In the genomic region with DNA sequence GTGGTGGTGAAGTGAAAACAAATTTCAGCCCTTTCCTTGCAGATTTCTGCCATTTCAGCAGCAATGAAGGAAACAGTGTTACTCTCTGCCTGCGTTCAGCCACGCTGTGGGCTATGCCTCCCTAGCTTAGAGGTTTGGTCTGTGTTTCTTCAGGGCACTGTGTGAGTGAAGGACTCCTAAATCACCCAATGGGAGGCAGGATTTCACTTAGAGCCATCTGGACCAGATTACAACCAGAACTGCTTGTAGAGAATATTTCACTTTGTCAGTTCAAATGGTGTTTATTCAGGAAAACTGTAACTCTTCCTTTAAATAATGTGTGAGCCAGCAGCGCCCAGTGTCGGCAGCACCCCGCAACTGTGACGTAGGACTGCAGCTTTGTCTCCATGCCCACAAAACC, we compare ENCODE assay signal across 10 mouse cellular contexts. TPM values are rescaled to one million over a fixed set of nuclear protein-coding genes. Genes with fewer than 3 reads are reported as not detected.
DNase-seq lines count a peak whose midpoint lies in the region; ATAC-seq and TF ChIP-seq lines count a peak whose summit lies in the region.
"Had no signal": no experiment of that assay in that cellular context is flagged by ENCODE, and none has a peak within 500 bp of the region (broad histone marks: within the 10 kb centered on the region; RNA-seq: fewer than 3 reads in every experiment).

No protein-coding gene starts in this region.

- H3K4me3 ChIP-seq in forebrain, postnatal 0 days (ENCODE audit: low read depth, low read length): no peak overlapping the region
- no peak overlapping the region for H3K4me3 ChIP-seq in forebrain, embryonic 15.5 days
- peak overlapping the region; percentile 26 for H3K4me3 ChIP-seq in kidney, postnatal 0 days (replicated peaks; ENCODE audit: low read depth, low read length)
- H3K4me3 ChIP-seq in testis, adult 2 months (ENCODE audit: control insufficient read depth, low read depth, low read length): peak overlapping the region; percentile 33; the same call in 1 of the 2 replicates
- H3K4me3 ChIP-seq: hindbrain, embryonic 15.5 days had no signal

- H3K27ac ChIP-seq in forebrain, postnatal 0 days (ENCODE audit: low read depth, low read length): no peak overlapping the region
- H3K27ac ChIP-seq in forebrain, embryonic 15.5 days (replicated peaks): no peak overlapping the region
- H3K27ac ChIP-seq in kidney, postnatal 0 days: no peak overlapping the region
- H3K27ac ChIP-seq in testis, adult 2 months (ENCODE audit: control insufficient read depth, insufficient read depth, low read depth, low read length): no peak overlapping the region
- H3K27ac ChIP-seq: hindbrain, embryonic 15.5 days; liver, embryonic 14.5 days had no signal

- H3K9me3 ChIP-seq in forebrain, postnatal 0 days (ENCODE audit: low read length): no peaks in the 10 kb centered on the region
- no peaks in the 10 kb centered on the region for H3K9me3 ChIP-seq in forebrain, embryonic 15.5 days
- H3K9me3 ChIP-seq in kidney, postnatal 0 days (replicated peaks; ENCODE audit: low read length): no peaks in the 10 kb centered on the region
- H3K9me3 ChIP-seq: hindbrain, embryonic 15.5 days had no signal

- H3K9ac ChIP-seq in forebrain, postnatal 0 days: no peak overlapping the region
- H3K9ac ChIP-seq in forebrain, embryonic 15.5 days (replicated peaks): no peak overlapping the region
- no peak overlapping the region for H3K9ac ChIP-seq in kidney, postnatal 0 days (ENCODE audit: low read depth, low read length)
- H3K9ac ChIP-seq: hindbrain, embryonic 15.5 days; liver, embryonic 14.5 days had no signal

- no peak overlapping the region for H3K4me2 ChIP-seq in forebrain, postnatal 0 days (ENCODE audit: low read depth)
- no peak overlapping the region for H3K4me2 ChIP-seq in forebrain, embryonic 15.5 days (replicated peaks)
- peak overlapping the region; percentile 52 for H3K4me2 ChIP-seq in kidney, postnatal 0 days (ENCODE audit: low read length)
- H3K4me2 ChIP-seq: hindbrain, embryonic 15.5 days had no signal

- H3K4me1 ChIP-seq in forebrain, postnatal 0 days (ENCODE audit: insufficient read depth): no peaks in the 10 kb centered on the region
- no peaks in the 10 kb centered on the region for H3K4me1 ChIP-seq in forebrain, embryonic 15.5 days
- H3K4me1 ChIP-seq in kidney, postnatal 0 days (replicated peaks; ENCODE audit: insufficient read depth, low read length): no peaks in the 10 kb centered on the region
- H3K4me1 ChIP-seq in testis, adult 2 months (ENCODE audit: control insufficient read depth, insufficient read depth, low read length): no peaks in the 10 kb centered on the region; the same call in 1 of the 2 replicates
- H3K4me1 ChIP-seq: hindbrain, embryonic 15.5 days had no signal

- TF ChIP-seq CTCF in forebrain, postnatal 0 days (IDR thresholded peaks at IDR 0.05; ENCODE audit: low read depth): no peak
- no peak for TF ChIP-seq CTCF in kidney, postnatal 0 days (IDR thresholded peaks at IDR 0.05; ENCODE audit: low read depth)
- TF ChIP-seq CTCF in testis, adult 2 months (IDR thresholded peaks at IDR 0.05; ENCODE audit: control insufficient read depth, insufficient read depth, insufficient replicate concordance, low read depth, low read length): no peak

- H3K27me3 ChIP-seq in forebrain, postnatal 0 days (ENCODE audit: insufficient read depth, low read length): no peaks in the 10 kb centered on the region
- no peaks in the 10 kb centered on the region for H3K27me3 ChIP-seq in forebrain, embryonic 15.5 days
- H3K27me3 ChIP-seq in kidney, postnatal 0 days (ENCODE audit: insufficient read depth, low read length): no peaks in the 10 kb centered on the region
- no peaks in the 10 kb centered on the region for H3K27me3 ChIP-seq in testis, adult 2 months (ENCODE audit: control insufficient read depth, insufficient read depth, low read length)
- H3K27me3 ChIP-seq: hindbrain, embryonic 15.5 days had no signal

- peak; percentile 71 for ATAC-seq in forebrain, postnatal 0 days
- no peak for ATAC-seq in forebrain, embryonic 15.5 days (replicated peaks)
- ATAC-seq in kidney, postnatal 0 days (replicated peaks; ENCODE audit: low FRiP score, low read depth): no peak; the same call in 1 of the 2 replicates

- no peak for DNase-seq in forebrain, postnatal 0 days
- DNase-seq in kidney, postnatal 0 days (ENCODE audit: low spot score): peak; percentile 57
- no peak for DNase-seq in kidney, adult 9 months
- no peak for DNase-seq in testis, postnatal 10 days (ENCODE audit: low spot score)
- peak; percentile 22 for DNase-seq in yolk sac, embryonic 10.5 days (ENCODE audit: low spot score)
- DNase-seq in spleen, postnatal 10 days (ENCODE audit: low spot score in 2 of 2): no peak

- no peaks in the 10 kb centered on the region for H3K36me3 ChIP-seq in forebrain, postnatal 0 days (ENCODE audit: insufficient read depth)
- H3K36me3 ChIP-seq in forebrain, embryonic 15.5 days: no peaks in the 10 kb centered on the region
- H3K36me3 ChIP-seq in kidney, postnatal 0 days (ENCODE audit: insufficient read depth, low read length): no peaks in the 10 kb centered on the region
- H3K36me3 ChIP-seq in testis, adult 2 months (ENCODE audit: control insufficient read depth, insufficient read depth, low read length): no peaks in the 10 kb centered on the region
- H3K36me3 ChIP-seq: hindbrain, embryonic 15.5 days had no signal

- no peak for TF ChIP-seq POLR2A in testis, adult 2 months (IDR thresholded peaks at IDR 0.05; ENCODE audit: control insufficient read depth, low read depth, low read length)

- WGBS in forebrain, postnatal 0 days: 78% methylated on average over 6 of the region's 6 CpGs
- WGBS in forebrain, embryonic 15.5 days: 88% methylated on average over 6 of the region's 6 CpGs
- WGBS in kidney, postnatal 0 days: 23% methylated on average over 6 of the region's 6 CpGs

RNA-seq across cellular contexts. Expression of a gene that starts 44.5 kb away (rescaled TPM):
- total RNA-seq in forebrain, postnatal 0 days (2014; rRNA removed): 9.5 and 10.0 TPM in 2 replicates
- polyA plus RNA-seq in forebrain, postnatal 0 days (2015; fragmentation: Nextera tagmentation; extraction: Ambion mirVana): 18.5 and 20.4 TPM in 2 replicates
- polyA plus RNA-seq in forebrain, embryonic 15.5 days (2015; fragmentation: Nextera tagmentation; extraction: Ambion mirVana): 8.1 and 8.3 TPM in 2 replicates
- 9.1 and 9.9 TPM in 2 replicates for polyA plus RNA-seq in kidney, postnatal 0 days (2015; fragmentation: Nextera tagmentation; extraction: Ambion mirVana)
- 8.1 and 8.8 TPM in 2 replicates for polyA plus RNA-seq in testis, adult 2 months (2012; rRNA removed)

Comparison
In these comparisons a context has a peak if more than half of its experiments do, and no peak if none do; other contexts are left out.
1. DNase-seq: peak in kidney, postnatal 0 days (single experiment) and yolk sac, embryonic 10.5 days (single experiment); none in forebrain, postnatal 0 days (single experiment), kidney, adult 9 months (single experiment), testis, postnatal 10 days (single experiment) and spleen, postnatal 10 days (0 of 2).
2. H3K4me3 ChIP-seq: peak in kidney, postnatal 0 days (single experiment) and testis, adult 2 months (single experiment); none in forebrain, postnatal 0 days (single experiment) and forebrain, embryonic 15.5 days (single experiment).